Mouse (Mus musculus) hindbrain, embryonic 10.5 days (tissue): ENCODE measurements around the gene Ints7. TPM values are rescaled to one million over a fixed set of nuclear protein-coding genes. Genes with fewer than 3 reads are reported as not detected.

Experiments
- polyA plus RNA-seq: library from polyadenylated mRNA; unstranded; fragments of >200 nt; fragmentation: Nextera tagmentation; extraction: Ambion mirVana; gene quantifications from 2 replicates; pipeline ENCODE4 v1.2.1, GENCODE M21; 2016

The Ints7 gene
- polyA plus RNA-seq, 1 experiment from 2014 or later: 67.4 TPM

Other genes starting within 250 kb of the Ints7 start
- 30.5 and 36.6 TPM in 2 replicates for gene Tmem206, start 249.7 kb upstream of the Ints7 start, polyA plus RNA-seq
- gene Ppp2r5a, start 172.4 kb upstream of the Ints7 start, polyA plus RNA-seq: 8.0 and 12.4 TPM in 2 replicates
- gene Dtl, start 92 bp upstream of the Ints7 start, polyA plus RNA-seq: 55.7 and 74.0 TPM in 2 replicates
- gene Lpgat1, start 142.2 kb downstream of the Ints7 start, polyA plus RNA-seq: 16.1 and 18.5 TPM in 2 replicates
- gene Nek2, start 245.8 kb downstream of the Ints7 start, polyA plus RNA-seq: 41.6 and 59.7 TPM in 2 replicates